Mouse (Mus musculus): Measurements from ENCODE around the gene Tex14. TPM values are rescaled to one million over a fixed set of nuclear protein-coding genes. Genes with fewer than 3 reads are reported as not detected.
"Not testable (repeated sequence)": the region's sequence is repeated elsewhere in the genome, so short reads cannot be mapped to it uniquely, and the experiment has no call there.

Tex14 gene
- polyA plus RNA-seq, 1 experiment from 2014 or later = 0.42 TPM

DNA sequence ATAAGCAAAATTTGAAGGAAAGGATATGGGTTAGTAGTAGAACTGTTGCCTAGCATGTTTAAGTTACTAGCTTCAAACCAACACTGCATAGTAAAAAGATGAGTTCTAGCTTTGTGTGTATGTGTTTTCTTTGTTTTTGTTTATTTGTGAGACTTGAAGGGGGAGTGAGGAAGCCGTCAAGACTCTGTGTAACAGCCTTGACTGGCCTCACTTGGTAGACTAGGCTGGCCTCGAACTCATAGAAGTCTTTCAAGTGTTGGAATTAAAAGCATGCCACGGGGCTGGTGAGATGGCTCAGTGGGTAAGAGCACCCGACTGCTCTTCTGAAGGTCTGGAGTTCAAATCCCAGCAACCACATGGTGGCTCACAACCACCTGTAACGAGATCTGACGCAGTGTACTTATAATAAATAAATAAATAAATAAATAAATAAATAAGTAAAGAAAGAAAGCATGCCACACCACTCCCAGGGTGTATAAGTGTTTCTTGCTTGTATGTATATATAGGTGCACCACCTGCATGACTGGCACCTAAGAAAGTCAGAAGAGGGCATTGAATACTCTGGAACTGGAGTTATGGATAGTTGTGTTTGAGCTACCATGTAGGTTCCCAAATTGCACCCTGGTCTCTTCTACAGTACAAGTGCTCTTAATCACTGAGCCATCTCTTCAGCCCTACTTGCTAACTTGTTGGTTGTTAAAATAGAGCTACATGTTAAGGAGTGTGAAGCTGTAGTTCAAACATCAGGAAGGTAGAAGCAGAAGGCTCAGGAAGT lies 18.9 kb downstream of the Tex14 start:
- Histone ChIP-seq H3K9ac (ENCODE audit: low read length) (no peak overlapping the region; the same call in 1 of the 2 replicates), H3K4me3 (ENCODE audit: low read length) (no peak overlapping the region), H3K27me3 (ENCODE audit: control insufficient read depth, insufficient read depth, low read length) (no peaks in the 10 kb centered on the region), H3K36me3 (ENCODE audit: control insufficient read depth, insufficient read depth) (no peaks in the 10 kb centered on the region), H3K9me3 (replicated peaks; ENCODE audit: control insufficient read depth, low read length) (no peaks in the 10 kb centered on the region), H3K4me2 (ENCODE audit: low read depth, low read length) (0 out of 2 replicates have a peak overlapping the region, but pooled peaks have one; percentile 20), H3K4me1 (ENCODE audit: control insufficient read depth, insufficient read depth, low read length) (peaks cover 14% of the 10 kb centered on the region), H3K27ac (ENCODE audit: low read length) (peak overlapping the region; percentile 87; the same call in 1 of the 2 replicates)
- no peak for ATAC-seq (replicated peaks; ENCODE audit: extremely low read depth, insufficient read depth, low FRiP score)
- 44% methylated on average over 6 of the region's 6 CpGs for WGBS

- under 1% methylated on average over 7 of the region's 7 CpGs for WGBS
- peak overlapping the region; percentile 66 for H3K27ac ChIP-seq (ENCODE audit: low read length)
- H3K9me3 ChIP-seq (replicated peaks; ENCODE audit: control insufficient read depth, low read length) = no peaks in the 10 kb centered on the region
- peak overlapping the region; percentile 68 for H3K9ac ChIP-seq (ENCODE audit: low read length)
- peak overlapping the region; percentile 69 for H3K4me2 ChIP-seq (ENCODE audit: low read depth, low read length)
- H3K27me3 ChIP-seq (ENCODE audit: control insufficient read depth, insufficient read depth, low read length) = no peaks in the 10 kb centered on the region
- ATAC-seq (replicated peaks; ENCODE audit: extremely low read depth, insufficient read depth, low FRiP score) = no peak
- peaks cover 14% of the 10 kb centered on the region for H3K4me1 ChIP-seq (ENCODE audit: control insufficient read depth, insufficient read depth, low read length)
- peak overlapping the region; percentile 62 for H3K4me3 ChIP-seq (ENCODE audit: low read length)
- no peaks in the 10 kb centered on the region for H3K36me3 ChIP-seq (ENCODE audit: control insufficient read depth, insufficient read depth)
These were observed 21.2 kb downstream of the Tex14 start for GRCm38 (mm10) chr11:87426121-87426449.

DNA sequence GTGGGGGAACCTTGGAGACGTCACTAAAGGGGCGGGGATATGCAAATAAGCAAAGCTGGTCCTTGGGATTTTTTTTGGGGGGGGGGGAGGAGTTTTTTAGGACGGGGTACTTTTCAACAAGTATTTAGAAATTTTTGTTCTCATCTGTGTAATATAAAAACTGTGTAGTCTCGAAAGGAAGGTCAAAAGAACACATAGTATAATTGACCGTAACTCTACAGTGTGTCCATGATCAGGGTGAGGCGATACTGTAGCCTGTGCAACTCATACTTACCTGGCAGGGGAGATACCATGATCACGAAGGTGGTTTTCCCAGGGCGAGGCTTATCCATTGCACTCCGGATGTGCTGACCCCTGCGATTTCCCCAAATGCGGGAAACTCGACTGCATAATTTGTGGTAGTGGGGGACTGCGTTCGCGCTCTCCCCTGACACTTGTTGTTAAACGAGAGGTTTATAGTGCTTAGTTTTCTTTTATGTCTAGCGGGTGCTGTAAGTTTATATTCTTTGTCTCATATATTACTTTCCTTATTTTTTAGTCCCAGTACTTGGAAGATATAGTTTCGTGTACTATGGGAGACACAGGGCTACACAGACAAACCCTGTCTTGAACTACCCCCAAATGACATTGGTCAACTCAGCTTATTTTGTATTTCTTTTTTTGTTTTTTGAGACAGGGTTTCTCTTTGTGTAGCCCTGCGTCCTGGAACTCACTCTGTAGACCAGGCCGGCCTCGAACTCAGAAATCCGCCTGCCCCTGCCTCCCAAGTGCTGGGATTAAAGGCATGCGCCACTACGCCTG lies 21.8 kb downstream of the Tex14 start:
- peak overlapping the region; percentile 69 for H3K4me2 ChIP-seq (ENCODE audit: low read depth, low read length)
- H3K9me3 ChIP-seq (replicated peaks; ENCODE audit: control insufficient read depth, low read length); H3K27me3 ChIP-seq (ENCODE audit: control insufficient read depth, insufficient read depth, low read length); H3K36me3 ChIP-seq (ENCODE audit: control insufficient read depth, insufficient read depth): not testable (repeated sequence)
- peak overlapping the region; percentile 62 for H3K4me3 ChIP-seq (ENCODE audit: low read length)
- peak overlapping the region; percentile 66 for H3K27ac ChIP-seq (ENCODE audit: low read length)
- under 1% methylated on average over 23 of the region's 24 CpGs for WGBS
- peaks cover 14% of the 10 kb centered on the region for H3K4me1 ChIP-seq (ENCODE audit: control insufficient read depth, insufficient read depth, low read length)
- H3K9ac ChIP-seq (ENCODE audit: low read length) = peak overlapping the region; percentile 68
- peak; percentile 85 for ATAC-seq (replicated peaks; ENCODE audit: extremely low read depth, insufficient read depth, low FRiP score)

DNA sequence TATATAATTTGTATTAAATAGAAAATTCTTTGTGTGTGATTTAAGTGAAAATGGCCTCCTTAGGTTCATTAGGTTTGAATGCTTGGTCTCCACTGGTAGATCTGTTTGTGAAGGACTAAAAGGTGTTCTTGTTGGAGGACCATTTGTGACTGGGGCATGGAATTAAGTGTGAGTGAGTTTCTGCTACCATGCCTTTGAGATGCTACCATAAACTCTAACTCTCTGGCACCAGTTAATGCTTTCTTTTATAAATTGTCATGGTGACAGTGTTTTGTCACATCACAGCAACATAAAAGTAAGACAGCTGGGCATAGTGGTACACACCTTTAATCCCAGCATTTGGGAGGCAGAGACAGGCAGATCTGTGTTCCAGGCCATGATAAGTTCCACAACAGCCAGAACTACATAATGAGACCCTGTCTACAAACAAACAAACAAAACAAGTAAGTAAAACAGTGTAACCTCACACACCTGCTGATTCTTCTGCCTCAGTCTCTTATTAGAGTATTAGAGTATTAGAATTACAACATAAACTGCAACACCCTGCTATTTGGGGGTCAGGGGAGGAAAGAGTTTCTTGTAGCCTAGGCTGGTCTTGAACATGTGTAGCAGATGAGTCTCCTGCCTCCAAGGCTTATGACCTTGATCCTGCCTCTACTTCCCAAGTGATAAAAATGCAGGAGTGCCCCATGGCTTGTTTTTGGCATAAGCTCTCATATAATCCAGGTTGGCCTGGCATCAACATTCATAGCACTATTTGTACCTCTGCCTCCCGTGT lies 22.6 kb downstream of the Tex14 start:
- Histone ChIP-seq H3K27ac (ENCODE audit: low read length) (peak overlapping the region; percentile 53), H3K4me2 (ENCODE audit: low read depth, low read length) (no peak overlapping the region), H3K9me3 (replicated peaks; ENCODE audit: control insufficient read depth, low read length) (no peaks in the 10 kb centered on the region), H3K36me3 (ENCODE audit: control insufficient read depth, insufficient read depth) (no peaks in the 10 kb centered on the region), H3K4me1 (ENCODE audit: control insufficient read depth, insufficient read depth, low read length) (peaks cover 10% of the 10 kb centered on the region; the same call in 1 of the 2 replicates), H3K27me3 (ENCODE audit: control insufficient read depth, insufficient read depth, low read length) (no peaks in the 10 kb centered on the region), H3K4me3 (ENCODE audit: low read length) (no peak overlapping the region), H3K9ac (ENCODE audit: low read length) (no peak overlapping the region)
- ATAC-seq (replicated peaks; ENCODE audit: extremely low read depth, insufficient read depth, low FRiP score) = no peak
- 38% methylated on average over 1 of the region's 1 CpGs for WGBS

DNA sequence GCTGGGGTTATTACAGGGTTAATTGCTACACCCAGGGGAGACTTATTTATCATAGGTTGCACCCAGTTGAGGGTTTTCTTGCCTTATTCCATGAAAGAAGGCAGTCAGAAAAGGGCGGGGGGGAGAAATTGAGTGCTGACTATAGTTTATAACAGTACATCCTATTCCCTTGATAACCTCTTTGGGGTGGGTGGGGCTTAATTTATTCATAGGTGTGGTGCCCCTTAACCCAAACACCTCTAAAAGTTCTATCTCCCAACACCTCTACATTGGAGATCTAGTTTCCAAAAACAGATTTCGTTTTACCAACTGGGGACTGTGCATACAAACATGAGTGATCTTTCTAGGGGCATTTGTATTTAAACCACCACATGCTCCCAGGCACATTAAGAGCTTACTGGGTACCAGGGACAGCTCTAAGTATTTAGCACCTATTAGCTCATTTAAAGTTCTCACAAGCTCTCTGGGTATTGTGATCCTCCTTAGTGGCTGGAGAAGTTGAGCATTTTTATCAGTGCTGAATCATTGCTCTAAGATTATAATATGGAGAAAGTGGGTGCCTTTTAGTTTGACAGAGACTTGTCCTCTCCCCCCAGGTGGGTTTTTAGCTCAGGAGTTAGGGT lies 23.3 kb downstream of the Tex14 start:
- no peak overlapping the region for H3K4me2 ChIP-seq (ENCODE audit: low read depth, low read length)
- no peak overlapping the region for H3K9ac ChIP-seq (ENCODE audit: low read length)
- H3K27ac ChIP-seq (ENCODE audit: low read length) = no peak overlapping the region
- no peak overlapping the region for H3K4me3 ChIP-seq (ENCODE audit: low read length)
- peaks cover 10% of the 10 kb centered on the region; the same call in 1 of the 2 replicates for H3K4me1 ChIP-seq (ENCODE audit: control insufficient read depth, insufficient read depth, low read length)
- no peaks in the 10 kb centered on the region for H3K9me3 ChIP-seq (replicated peaks; ENCODE audit: control insufficient read depth, low read length)
- ATAC-seq (replicated peaks; ENCODE audit: extremely low read depth, insufficient read depth, low FRiP score) = no peak
- 65% methylated on average over 2 of the region's 2 CpGs for WGBS
- H3K36me3 ChIP-seq (ENCODE audit: control insufficient read depth, insufficient read depth) = no peaks in the 10 kb centered on the region
- no peaks in the 10 kb centered on the region for H3K27me3 ChIP-seq (ENCODE audit: control insufficient read depth, insufficient read depth, low read length)

- no peak overlapping the region for H3K9ac ChIP-seq (ENCODE audit: low read length)
- no peak overlapping the region for H3K27ac ChIP-seq (ENCODE audit: low read length)
- peaks cover 8% of the 10 kb centered on the region; the same call in 1 of the 2 replicates for H3K4me1 ChIP-seq (ENCODE audit: control insufficient read depth, insufficient read depth, low read length)
- no peaks in the 10 kb centered on the region for H3K36me3 ChIP-seq (ENCODE audit: control insufficient read depth, insufficient read depth)
- H3K27me3 ChIP-seq (ENCODE audit: control insufficient read depth, insufficient read depth, low read length) = no peaks in the 10 kb centered on the region
- no peak overlapping the region for H3K4me3 ChIP-seq (ENCODE audit: low read length)
- no peak for ATAC-seq (replicated peaks; ENCODE audit: extremely low read depth, insufficient read depth, low FRiP score)
- 81% methylated on average over 4 of the region's 4 CpGs for WGBS
- H3K4me2 ChIP-seq (ENCODE audit: low read depth, low read length) = no peak overlapping the region
- no peaks in the 10 kb centered on the region for H3K9me3 ChIP-seq (replicated peaks; ENCODE audit: control insufficient read depth, low read length)
These were observed 24.5 kb downstream of the Tex14 start for GRCm38 (mm10) chr11:87429363-87429762.

- Histone ChIP-seq H3K27ac (ENCODE audit: low read length) (no peak overlapping the region), H3K9me3 (replicated peaks; ENCODE audit: control insufficient read depth, low read length) (no peaks in the 10 kb centered on the region), H3K36me3 (ENCODE audit: control insufficient read depth, insufficient read depth) (no peaks in the 10 kb centered on the region), H3K4me1 (ENCODE audit: control insufficient read depth, insufficient read depth, low read length) (peaks cover 8% of the 10 kb centered on the region; the same call in 1 of the 2 replicates), H3K4me2 (ENCODE audit: low read depth, low read length) (no peak overlapping the region), H3K4me3 (ENCODE audit: low read length) (no peak overlapping the region), H3K27me3 (ENCODE audit: control insufficient read depth, insufficient read depth, low read length) (no peaks in the 10 kb centered on the region), H3K9ac (ENCODE audit: low read length) (no peak overlapping the region)
- 61% methylated on average over 2 of the region's 2 CpGs for WGBS
- ATAC-seq (replicated peaks; ENCODE audit: extremely low read depth, insufficient read depth, low FRiP score) = no peak
These were observed 25.5 kb downstream of the Tex14 start for GRCm38 (mm10) chr11:87430374-87430773.

GRCm38 (mm10) chr11:87431813-87432212 lies 26.9 kb downstream of the Tex14 start:
- 88% methylated on average over 8 of the region's 8 CpGs for WGBS
- not testable (repeated sequence) for H3K4me2 ChIP-seq (ENCODE audit: low read depth, low read length); H3K4me3 ChIP-seq (ENCODE audit: low read length); H3K9ac ChIP-seq (ENCODE audit: low read length); ATAC-seq (replicated peaks; ENCODE audit: extremely low read depth, insufficient read depth, low FRiP score); H3K4me1 ChIP-seq (ENCODE audit: control insufficient read depth, insufficient read depth, low read length); H3K27me3 ChIP-seq (ENCODE audit: control insufficient read depth, insufficient read depth, low read length); H3K36me3 ChIP-seq (ENCODE audit: control insufficient read depth, insufficient read depth); H3K9me3 ChIP-seq (replicated peaks; ENCODE audit: control insufficient read depth, low read length); H3K27ac ChIP-seq (ENCODE audit: low read length)

Measured in heart, embryonic 16.5 days (tissue).